7 mouse cellular contexts compared by ENCODE assay signal in genomic region chr10:115184697-115185096, GRCm38 (mm10). TPM values are rescaled to one million over a fixed set of nuclear protein-coding genes. Genes with fewer than 3 reads are reported as not detected.
A peak's percentile ranks its signal among the peaks of the same experiment; 100 is the strongest.
DNase-seq lines count a peak whose midpoint lies in the region; ATAC-seq and TF ChIP-seq lines count a peak whose summit lies in the region.

Gene Tph2 (minus strand): TSS chr10:115185022.

- no peak within 1 kb of the TSS for H3K4me2 ChIP-seq in limb, embryonic 14.5 days (replicated peaks; ENCODE audit: low read depth, low read length, severe bottlenecking)

- TF ChIP-seq POLR2A in kidney, adult 2 months (IDR thresholded peaks at IDR 0.05; ENCODE audit: low read depth, low read length), result no peak
- TF ChIP-seq POLR2A in limb, embryonic 14.5 days (IDR thresholded peaks at IDR 0.05; ENCODE audit: borderline replicate concordance, extremely low read depth, insufficient read depth, insufficient read length), result no peak

- H3K9ac ChIP-seq in limb, embryonic 14.5 days (ENCODE audit: low read depth, low read length, severe bottlenecking), result no peak within 1 kb of the TSS

- peak; percentile 38; the same call in 1 of the 2 replicates for TF ChIP-seq CTCF in kidney, adult 2 months (conservative IDR thresholded peaks at IDR 0.05; ENCODE audit: insufficient read depth, insufficient read length, low read depth, low read length)

- peak; percentile 63; the same call in 1 of the 2 replicates for ATAC-seq in limb, embryonic 14.5 days (ENCODE audit: low FRiP score, low read depth)
- peak; percentile 93 for ATAC-seq in monocyte, adult 5-6 weeks (replicated peaks; ENCODE audit: insufficient number of reproducible peaks, low FRiP score, low TSS enrichment, poor library complexity, severe bottlenecking)

- no peaks in the 10 kb centered on the region for H3K9me3 ChIP-seq in limb, embryonic 14.5 days (ENCODE audit: control insufficient read depth, low read length)

- 7% methylated on average over 9 of the region's 9 CpGs for WGBS in kidney, adult 2 months
- WGBS in limb, embryonic 14.5 days, result 9% methylated on average over 9 of the region's 9 CpGs

- no peaks in the 10 kb centered on the region for H3K4me1 ChIP-seq in kidney, adult 2 months (ENCODE audit: control insufficient read depth, insufficient read depth, low read length)
- H3K4me1 ChIP-seq in limb, embryonic 14.5 days (ENCODE audit: control insufficient read depth, insufficient read depth, low read length), result no peaks in the 10 kb centered on the region

- no peak within 1 kb of the TSS for H3K27ac ChIP-seq in kidney, adult 2 months (ENCODE audit: insufficient read depth, low read depth, low read length)
- H3K27ac ChIP-seq in limb, embryonic 14.5 days (replicated peaks; ENCODE audit: low read depth, low read length), result no peak within 1 kb of the TSS

- H3K4me3 ChIP-seq in kidney, adult 2 months (ENCODE audit: insufficient read depth, low read depth, low read length), result no peak within 1 kb of the TSS
- H3K4me3 ChIP-seq in limb, embryonic 14.5 days (replicated peaks; ENCODE audit: low read length), result no peak within 1 kb of the TSS

- no peaks in the 10 kb centered on the region for H3K36me3 ChIP-seq in kidney, adult 2 months (ENCODE audit: control insufficient read depth, insufficient read depth, low read length)
- H3K36me3 ChIP-seq in limb, embryonic 14.5 days (ENCODE audit: control insufficient read depth, insufficient read depth, low read length), result no peaks in the 10 kb centered on the region

- DNase-seq in adrenal gland, adult 2 months, result peak; percentile 69
- DNase-seq in embryo, embryonic 10 days (ENCODE audit: low spot score), result peak; percentile 87
- DNase-seq in gastrocnemius, postnatal 4 days (ENCODE audit: low spot score in 2 of 2), result peak; percentile 64 to 84
- peak; percentile 38 for DNase-seq in kidney, adult 2 months
- DNase-seq in limb, embryonic 14.5 days (ENCODE audit: low spot score), result peak; percentile 86
- DNase-seq in spleen, postnatal 14 days (ENCODE audit: low spot score in 2 of 2), result peak; percentile 32 to 50

- H3K27me3 ChIP-seq in kidney, adult 2 months (replicated peaks; ENCODE audit: control insufficient read depth, insufficient read depth, low read length), result no peaks in the 10 kb centered on the region
- H3K27me3 ChIP-seq in limb, embryonic 14.5 days (ENCODE audit: control insufficient read depth, insufficient read depth, low read length), result no peaks in the 10 kb centered on the region

RNA-seq across cellular contexts. Expression of gene Tph2, which starts in this region (rescaled TPM):
- total RNA-seq in adrenal gland, adult 2 months (2021), result not detected
- polyA plus RNA-seq in adrenal gland, adult 2 months (2012; rRNA removed), result not detected in 2 replicates
- not detected for total RNA-seq in gastrocnemius, postnatal 4 days (2021)
- polyA plus RNA-seq in kidney, adult 2 months (2012; rRNA removed), result not detected in 2 replicates
- polyA plus RNA-seq in limb, embryonic 14.5 days (2012; rRNA removed), result 0.03 TPM in 2 replicates
- 0.12 TPM in 1 of 2 replicates, not detected in the other for polyA plus RNA-seq in limb, embryonic 14.5 days (2014; fragmentation: Nextera tagmentation; extraction: Ambion mirVana)
- not detected in 3 replicates for total RNA-seq in monocyte, adult 5-6 weeks (2017)

Comparison
In these comparisons a context has a peak if more than half of its experiments do, and no peak if none do; other contexts are left out.
1. Peak in DNase-seq in adrenal gland, adult 2 months; RNA of the gene not detected or under 1 TPM.
2. Peak in DNase-seq in gastrocnemius, postnatal 4 days; RNA of the gene not detected or under 1 TPM.
3. Peak in DNase-seq in kidney, adult 2 months; RNA of the gene not detected or under 1 TPM.
4. Peak in DNase-seq and ATAC-seq in limb, embryonic 14.5 days; RNA of the gene not detected or under 1 TPM.
5. Peak in ATAC-seq in monocyte, adult 5-6 weeks; RNA of the gene not detected or under 1 TPM.